Mouse (Mus musculus) midbrain, embryonic 12.5 days (tissue): ENCODE results near the gene Wasf3. TPM values are rescaled to one million over a fixed set of nuclear protein-coding genes. Genes with fewer than 3 reads are reported as not detected.
"Not testable (repeated sequence)": the region's sequence is repeated elsewhere in the genome, so short reads cannot be mapped to it uniquely, and the experiment has no call there.

Experiments
- ATAC-seq: fragments of 200-750 bp; cut with Nextera tagmentation; 2 replicates; pipeline ENCODE4 v1.8.0; 2017; ENCODE audit warnings: low read depth, moderate TSS enrichment, moderate library complexity; ENCODE audit not compliant: low FRiP score
- H3K27ac ChIP-seq: fragments of 300-500 bp; sonication (generic); replicated peaks from 2 replicates; pipeline ENCODE4 v1.5.1; 2016; ENCODE audit warnings: mild to moderate bottlenecking
- H3K27me3 ChIP-seq: fragments of 300-500 bp; sonication (generic); 2 replicates; pipeline ENCODE4 v1.6.1; 2016; ENCODE audit warnings: mild to moderate bottlenecking
- H3K36me3 ChIP-seq: fragments of 300-500 bp; sonication (generic); 2 replicates; pipeline ENCODE4 v1.6.1; 2016
- H3K4me1 ChIP-seq: fragments of 300-500 bp; sonication (generic); 2 replicates; pipeline ENCODE4 v1.6.1; 2016
- H3K4me2 ChIP-seq: fragments of 300-500 bp; sonication (generic); replicated peaks from 2 replicates; pipeline ENCODE4 v1.6.1; 2016; ENCODE audit warnings: mild to moderate bottlenecking, moderate library complexity
- H3K4me3 ChIP-seq: fragments of 300-500 bp; sonication (generic); 2 replicates; pipeline ENCODE4 v1.5.1; 2016; ENCODE audit warnings: mild to moderate bottlenecking
- H3K9ac ChIP-seq: fragments of 300-500 bp; sonication (generic); replicated peaks from 2 replicates; pipeline ENCODE4 v1.6.1; 2016; ENCODE audit warnings: mild to moderate bottlenecking, moderate library complexity
- H3K9me3 ChIP-seq: fragments of 300-500 bp; sonication (generic); 2 replicates; pipeline ENCODE4 v1.6.1; 2016; ENCODE audit warnings: mild to moderate bottlenecking
- WGBS: fragments of 180-500 bp; shearing (Covaris S2); methylation state at CpG from one replicate; pipeline ENCODE4 v1.1.7; 2016; 5-methylcytosine and 5-hydroxymethylcytosine counted together
- polyA plus RNA-seq: library from polyadenylated mRNA; unstranded; fragments of >200 nt; fragmentation: Nextera tagmentation; extraction: Ambion mirVana; gene quantifications from 2 replicates; pipeline ENCODE4 v1.2.1, GENCODE M21; 2016

Gene Wasf3
- polyA plus RNA-seq, 1 experiment from 2014 or later = 12.0 TPM

- WGBS = 91% methylated on average over 6 of the region's 6 CpGs
- Histone ChIP-seq H3K4me1 (no peaks in the 10 kb centered on the region), H3K9ac (no peak overlapping the region), H3K4me3 (no peak overlapping the region), H3K9me3 (no peaks in the 10 kb centered on the region), H3K27ac (no peak overlapping the region), H3K36me3 (peaks cover 32% of the 10 kb centered on the region), H3K4me2 (no peak overlapping the region), H3K27me3 (no peaks in the 10 kb centered on the region)
- no peak for ATAC-seq
These were observed 68.8 kb downstream of the Wasf3 start for GRCm38 (mm10) chr5:146453556-146453955.

GRCm38 (mm10) chr5:146461612-146462011, 76.8 kb downstream of the Wasf3 start:
- H3K4me3 ChIP-seq = no peak overlapping the region
- no peaks in the 10 kb centered on the region for H3K4me1 ChIP-seq
- peaks cover 36% of the 10 kb centered on the region for H3K36me3 ChIP-seq
- H3K4me2 ChIP-seq = no peak overlapping the region
- H3K27ac ChIP-seq = no peak overlapping the region
- 87% methylated on average over 8 of the region's 8 CpGs for WGBS
- H3K9ac ChIP-seq = no peak overlapping the region
- no peaks in the 10 kb centered on the region for H3K27me3 ChIP-seq
- no peak for ATAC-seq
- H3K9me3 ChIP-seq = no peaks in the 10 kb centered on the region

- ATAC-seq = no peak
- H3K27ac ChIP-seq = no peak overlapping the region
- no peak overlapping the region for H3K9ac ChIP-seq
- no peaks in the 10 kb centered on the region for H3K4me1 ChIP-seq
- peaks cover 42% of the 10 kb centered on the region; the same call in 1 of the 2 replicates for H3K36me3 ChIP-seq
- H3K4me2 ChIP-seq = no peak overlapping the region
- H3K4me3 ChIP-seq = no peak overlapping the region
- H3K9me3 ChIP-seq = no peaks in the 10 kb centered on the region
- 95% methylated on average over 19 of the region's 19 CpGs for WGBS
- H3K27me3 ChIP-seq = no peaks in the 10 kb centered on the region
These were observed 81.9 kb downstream of the Wasf3 start for GRCm38 (mm10) chr5:146466663-146467062.

- ATAC-seq = no peak
- Histone ChIP-seq H3K9ac (no peak overlapping the region), H3K27me3 (no peaks in the 10 kb centered on the region), H3K9me3 (no peaks in the 10 kb centered on the region), H3K4me1 (no peaks in the 10 kb centered on the region), H3K4me3 (no peak overlapping the region), H3K36me3 (peaks cover 45% of the 10 kb centered on the region; the same call in 1 of the 2 replicates), H3K27ac (no peak overlapping the region), H3K4me2 (no peak overlapping the region)
- WGBS = 88% methylated on average over 9 of the region's 9 CpGs
These were observed 83.5 kb downstream of the Wasf3 start for GRCm38 (mm10) chr5:146468311-146468710.

- WGBS = 92% methylated on average over 9 of the region's 9 CpGs
- Histone ChIP-seq H3K27me3 (no peaks in the 10 kb centered on the region), H3K4me1 (no peaks in the 10 kb centered on the region), H3K27ac (no peak overlapping the region), H3K9ac (no peak overlapping the region), H3K4me2 (no peak overlapping the region), H3K36me3 (peaks cover 44% of the 10 kb centered on the region; the same call in 1 of the 2 replicates), H3K9me3 (no peaks in the 10 kb centered on the region), H3K4me3 (no peak overlapping the region)
- no peak for ATAC-seq
These were observed 86.0 kb downstream of the Wasf3 start for GRCm38 (mm10) chr5:146470821-146471220.

- H3K4me3 ChIP-seq = no peak overlapping the region
- peaks cover 42% of the 10 kb centered on the region; the same call in 1 of the 2 replicates for H3K36me3 ChIP-seq
- no peak overlapping the region for H3K4me2 ChIP-seq
- H3K9ac ChIP-seq = no peak overlapping the region
- WGBS = 91% methylated on average over 5 of the region's 5 CpGs
- H3K4me1 ChIP-seq = no peaks in the 10 kb centered on the region
- no peak overlapping the region for H3K27ac ChIP-seq
- no peaks in the 10 kb centered on the region for H3K9me3 ChIP-seq
- ATAC-seq = no peak
- no peaks in the 10 kb centered on the region for H3K27me3 ChIP-seq
These were observed 86.5 kb downstream of the Wasf3 start for GRCm38 (mm10) chr5:146471311-146471710.

- no peaks in the 10 kb centered on the region for H3K4me1 ChIP-seq
These were observed 87.0 kb downstream of the Wasf3 start for GRCm38 (mm10) chr5:146471821-146472220.

GRCm38 (mm10) chr5:146479564-146479963, 94.8 kb downstream of the Wasf3 start:
- not testable (repeated sequence) for H3K27ac ChIP-seq, H3K9ac ChIP-seq, H3K4me3 ChIP-seq, ATAC-seq, H3K4me2 ChIP-seq, H3K36me3 ChIP-seq, H3K27me3 ChIP-seq, H3K4me1 ChIP-seq, H3K9me3 ChIP-seq
- 15% methylated on average over 4 of the region's 4 CpGs for WGBS

More at GRCm38 (mm10) chr5:146471821-146472220, 87.0 kb downstream of the Wasf3 start:
- WGBS = 94% methylated on average over 12 of the region's 12 CpGs
- ATAC-seq = no peak
- H3K9ac ChIP-seq = no peak overlapping the region
- no peak overlapping the region for H3K4me2 ChIP-seq
- no peak overlapping the region for H3K27ac ChIP-seq
- no peak overlapping the region for H3K4me3 ChIP-seq
- H3K27me3 ChIP-seq = no peaks in the 10 kb centered on the region
- peaks cover 39% of the 10 kb centered on the region; the same call in 1 of the 2 replicates for H3K36me3 ChIP-seq
- H3K9me3 ChIP-seq = no peaks in the 10 kb centered on the region

- not testable (repeated sequence) for H3K36me3 ChIP-seq, H3K9ac ChIP-seq, ATAC-seq, H3K27me3 ChIP-seq, H3K27ac ChIP-seq, H3K4me2 ChIP-seq, H3K4me1 ChIP-seq, H3K4me3 ChIP-seq, H3K9me3 ChIP-seq
- WGBS = 91% methylated on average over 3 of the region's 3 CpGs
These were observed 96.9 kb downstream of the Wasf3 start, which contains the start of gene Gm6408 for GRCm38 (mm10) chr5:146481665-146482064. Gene Gm6408, plus strand, starts transcription at chr5:146481965.

- not testable (repeated sequence) for H3K27ac ChIP-seq, H3K27me3 ChIP-seq, H3K4me2 ChIP-seq, H3K4me1 ChIP-seq, H3K9me3 ChIP-seq, ATAC-seq, H3K4me3 ChIP-seq, H3K36me3 ChIP-seq, H3K9ac ChIP-seq
- WGBS = 11% methylated on average over 3 of the region's 4 CpGs
These were observed 104.2 kb downstream of the Wasf3 start for GRCm38 (mm10) chr5:146488959-146489358.

GRCm38 (mm10) chr5:146491063-146491462, 106.3 kb downstream of the Wasf3 start, which contains the start of gene Gm6370:
Gene Gm6370, plus strand, starts transcription at chr5:146491363.
- H3K4me2 ChIP-seq = not testable (repeated sequence)

GRCm38 (mm10) chr5:146502099-146502498, 117.3 kb downstream of the Wasf3 start, which contains the start of gene 4930449I24Rik:
Gene 4930449I24Rik, plus strand, starts transcription at chr5:146502399.
- H3K36me3 ChIP-seq, H3K27ac ChIP-seq, H3K4me2 ChIP-seq, H3K9ac ChIP-seq, H3K4me3 ChIP-seq, H3K4me1 ChIP-seq, ATAC-seq, H3K27me3 ChIP-seq, H3K9me3 ChIP-seq: not testable (repeated sequence)
- no CpG with 5 or more reads among the region's 5 CpGs for WGBS

More at GRCm38 (mm10) chr5:146491063-146491462, 106.3 kb downstream of the Wasf3 start, which contains the start of gene Gm6370:
- H3K4me3 ChIP-seq, H3K9ac ChIP-seq, H3K4me1 ChIP-seq, H3K27me3 ChIP-seq, H3K36me3 ChIP-seq, ATAC-seq, H3K27ac ChIP-seq, H3K9me3 ChIP-seq: not testable (repeated sequence)
- no CpG with 5 or more reads among the region's 5 CpGs for WGBS

GRCm38 (mm10) chr5:146513823-146514222, 129.0 kb downstream of the Wasf3 start, which contains the start of gene Gm3402:
Gene Gm3402, plus strand, starts transcription at chr5:146514123.
- H3K9me3 ChIP-seq, H3K4me3 ChIP-seq, ATAC-seq, H3K27me3 ChIP-seq, H3K4me1 ChIP-seq, H3K36me3 ChIP-seq, H3K27ac ChIP-seq, H3K9ac ChIP-seq, H3K4me2 ChIP-seq: not testable (repeated sequence)
- WGBS = 100% methylated on average over 2 of the region's 5 CpGs
